ENCODE assay signal across 22 mouse cellular contexts in genomic region chr4:81351368-81351767, GRCm38 (mm10).
DNase-seq lines count a peak whose midpoint lies in the region; ATAC-seq lines count a peak whose summit lies in the region.
"Had no signal": no experiment of that assay in that cellular context is flagged by ENCODE, and none has a peak within 500 bp of the region (broad histone marks: within the 10 kb centered on the region; RNA-seq: fewer than 3 reads in every experiment).

No protein-coding gene starts in this region.

- peak; percentile 69 for ATAC-seq in forebrain, embryonic 12.5 days (ENCODE audit: low FRiP score)
- peak; percentile 73 for ATAC-seq in hindbrain, embryonic 12.5 days (ENCODE audit: low FRiP score)
- no peak for ATAC-seq in hindbrain, embryonic 14.5 days (ENCODE audit: low FRiP score)
- ATAC-seq in midbrain, embryonic 13.5 days: peak; percentile 87
- no peak for ATAC-seq in midbrain, embryonic 16.5 days
- peak; percentile 84 for ATAC-seq in forebrain, embryonic 16.5 days
- ATAC-seq: CD4-positive, CD25-positive, alpha-beta regulatory T cell, adult 4 months; intestine, embryonic 15.5 days had no signal

- H3K4me3 ChIP-seq in forebrain, embryonic 12.5 days (replicated peaks): no peak overlapping the region
- H3K4me3 ChIP-seq in forebrain, embryonic 10.5 days: no peak overlapping the region
- no peak overlapping the region for H3K4me3 ChIP-seq in hindbrain, embryonic 12.5 days
- no peak overlapping the region for H3K4me3 ChIP-seq in hindbrain, embryonic 14.5 days (replicated peaks; ENCODE audit: low read length)
- no peak overlapping the region for H3K4me3 ChIP-seq in midbrain, embryonic 13.5 days (replicated peaks)
- no peak overlapping the region for H3K4me3 ChIP-seq in midbrain, embryonic 16.5 days (ENCODE audit: low read depth, low read length)
- no peak overlapping the region for H3K4me3 ChIP-seq in forebrain, embryonic 16.5 days (replicated peaks; ENCODE audit: low read length)
- H3K4me3 ChIP-seq: embryonic facial prominence, embryonic 12.5 days; heart, embryonic 10.5 days; intestine, embryonic 15.5 days had no signal

- no peaks in the 10 kb centered on the region for H3K9me3 ChIP-seq in forebrain, embryonic 12.5 days
- no peaks in the 10 kb centered on the region for H3K9me3 ChIP-seq in forebrain, embryonic 10.5 days
- no peaks in the 10 kb centered on the region for H3K9me3 ChIP-seq in hindbrain, embryonic 12.5 days (replicated peaks)
- no peaks in the 10 kb centered on the region for H3K9me3 ChIP-seq in hindbrain, embryonic 14.5 days (ENCODE audit: control insufficient read depth, low read length)
- H3K9me3 ChIP-seq in midbrain, embryonic 13.5 days: no peaks in the 10 kb centered on the region
- no peaks in the 10 kb centered on the region for H3K9me3 ChIP-seq in midbrain, embryonic 16.5 days (replicated peaks; ENCODE audit: control insufficient read depth, low read length, poor library complexity, severe bottlenecking)
- H3K9me3 ChIP-seq in forebrain, embryonic 16.5 days (ENCODE audit: control insufficient read depth, low read length): no peaks in the 10 kb centered on the region
- H3K9me3 ChIP-seq: embryonic facial prominence, embryonic 12.5 days; heart, embryonic 10.5 days; intestine, embryonic 15.5 days had no signal

- H3K27ac ChIP-seq in forebrain, embryonic 12.5 days: no peak overlapping the region
- H3K27ac ChIP-seq in forebrain, embryonic 10.5 days: no peak overlapping the region
- no peak overlapping the region for H3K27ac ChIP-seq in hindbrain, embryonic 12.5 days
- H3K27ac ChIP-seq in hindbrain, embryonic 14.5 days: no peak overlapping the region
- H3K27ac ChIP-seq in midbrain, embryonic 13.5 days: no peak overlapping the region
- no peak overlapping the region for H3K27ac ChIP-seq in midbrain, embryonic 16.5 days (ENCODE audit: low read length)
- H3K27ac ChIP-seq in forebrain, embryonic 16.5 days (ENCODE audit: low read length): no peak overlapping the region
- H3K27ac ChIP-seq: embryonic facial prominence, embryonic 12.5 days; heart, embryonic 10.5 days had no signal

- no peaks in the 10 kb centered on the region for H3K27me3 ChIP-seq in forebrain, embryonic 12.5 days
- no peaks in the 10 kb centered on the region for H3K27me3 ChIP-seq in forebrain, embryonic 10.5 days (ENCODE audit: poor library complexity, severe bottlenecking)
- no peaks in the 10 kb centered on the region for H3K27me3 ChIP-seq in hindbrain, embryonic 12.5 days
- H3K27me3 ChIP-seq in hindbrain, embryonic 14.5 days (ENCODE audit: control insufficient read depth, insufficient read depth, low read length): no peaks in the 10 kb centered on the region
- H3K27me3 ChIP-seq in midbrain, embryonic 13.5 days: no peaks in the 10 kb centered on the region
- no peaks in the 10 kb centered on the region for H3K27me3 ChIP-seq in midbrain, embryonic 16.5 days (ENCODE audit: control insufficient read depth, insufficient read depth, low read depth, low read length)
- H3K27me3 ChIP-seq in forebrain, embryonic 16.5 days (replicated peaks; ENCODE audit: control insufficient read depth, insufficient read depth, low read length): no peaks in the 10 kb centered on the region
- H3K27me3 ChIP-seq: embryonic facial prominence, embryonic 12.5 days; intestine, embryonic 15.5 days had no signal

- no peak overlapping the region for H3K4me2 ChIP-seq in forebrain, embryonic 12.5 days
- H3K4me2 ChIP-seq in hindbrain, embryonic 12.5 days (replicated peaks): no peak overlapping the region
- H3K4me2 ChIP-seq in hindbrain, embryonic 14.5 days (replicated peaks): no peak overlapping the region
- H3K4me2 ChIP-seq in midbrain, embryonic 13.5 days (replicated peaks): no peak overlapping the region
- no peak overlapping the region for H3K4me2 ChIP-seq in midbrain, embryonic 16.5 days (ENCODE audit: low read length)
- H3K4me2 ChIP-seq in forebrain, embryonic 16.5 days (ENCODE audit: low read length): no peak overlapping the region
- H3K4me2 ChIP-seq: embryonic facial prominence, embryonic 12.5 days; intestine, embryonic 15.5 days had no signal

- WGBS in forebrain, embryonic 12.5 days: 41% methylated on average over 3 of the region's 3 CpGs
- WGBS in forebrain, embryonic 10.5 days: 86% methylated on average over 3 of the region's 3 CpGs
- 61% methylated on average over 3 of the region's 3 CpGs for WGBS in hindbrain, embryonic 12.5 days
- 48% methylated on average over 3 of the region's 3 CpGs for WGBS in hindbrain, embryonic 14.5 days
- 40% methylated on average over 3 of the region's 3 CpGs for WGBS in midbrain, embryonic 13.5 days
- WGBS in midbrain, embryonic 16.5 days: 33% methylated on average over 3 of the region's 3 CpGs
- WGBS in forebrain, embryonic 16.5 days: 56% methylated on average over 3 of the region's 3 CpGs

- no peak overlapping the region for H3K9ac ChIP-seq in forebrain, embryonic 12.5 days
- no peak overlapping the region for H3K9ac ChIP-seq in hindbrain, embryonic 12.5 days
- H3K9ac ChIP-seq in hindbrain, embryonic 14.5 days: no peak overlapping the region
- H3K9ac ChIP-seq in midbrain, embryonic 13.5 days (replicated peaks): no peak overlapping the region
- no peak overlapping the region for H3K9ac ChIP-seq in midbrain, embryonic 16.5 days (ENCODE audit: low read depth, low read length)
- H3K9ac ChIP-seq in forebrain, embryonic 16.5 days (replicated peaks; ENCODE audit: low read depth, low read length): no peak overlapping the region
- H3K9ac ChIP-seq: embryonic facial prominence, embryonic 12.5 days; intestine, embryonic 15.5 days had no signal

- H3K4me1 ChIP-seq in forebrain, embryonic 12.5 days: no peaks in the 10 kb centered on the region
- H3K4me1 ChIP-seq in forebrain, embryonic 10.5 days: no peaks in the 10 kb centered on the region
- H3K4me1 ChIP-seq in hindbrain, embryonic 12.5 days: no peaks in the 10 kb centered on the region
- no peaks in the 10 kb centered on the region for H3K4me1 ChIP-seq in hindbrain, embryonic 14.5 days (replicated peaks; ENCODE audit: control insufficient read depth, insufficient read depth, low read length)
- peaks cover 4% of the 10 kb centered on the region; the same call in 1 of the 2 replicates for H3K4me1 ChIP-seq in midbrain, embryonic 13.5 days (replicated peaks)
- 0 out of 2 replicates have a peak, but pooled peaks cover 2% of the 10 kb centered on the region for H3K4me1 ChIP-seq in midbrain, embryonic 16.5 days (ENCODE audit: control insufficient read depth, insufficient read depth, low read length)
- H3K4me1 ChIP-seq in forebrain, embryonic 16.5 days (replicated peaks; ENCODE audit: control insufficient read depth, insufficient read depth, low read length): no peaks in the 10 kb centered on the region
- H3K4me1 ChIP-seq: embryonic facial prominence, embryonic 12.5 days; heart, embryonic 10.5 days; intestine, embryonic 15.5 days had no signal

- DNase-seq in forebrain, embryonic 10.5 days (ENCODE audit: extremely low spot score, low spot score): no peak
- no peak for DNase-seq in hindbrain, embryonic 14.5 days (ENCODE audit: low spot score)
- no peak for DNase-seq in cerebellum, adult 9-11 months
- DNase-seq: adrenal gland, adult 8-10 months; adrenal gland, postnatal 36 days; B cell, adult 2 months; cerebellum, adult 11 months; cerebellum, adult 8-10 months; cerebellum, postnatal 25 days; heart, adult 18-20 months; heart, postnatal 10 days; heart, postnatal 4 days had no signal

- peaks cover 33% of the 10 kb centered on the region for H3K36me3 ChIP-seq in forebrain, embryonic 12.5 days (replicated peaks)
- peaks cover 49% of the 10 kb centered on the region for H3K36me3 ChIP-seq in forebrain, embryonic 10.5 days (replicated peaks)
- H3K36me3 ChIP-seq in hindbrain, embryonic 12.5 days: peaks cover 17% of the 10 kb centered on the region
- H3K36me3 ChIP-seq in hindbrain, embryonic 14.5 days (replicated peaks; ENCODE audit: control insufficient read depth, insufficient read depth): peaks cover 8% of the 10 kb centered on the region; the same call in 1 of the 2 replicates
- peaks cover 21% of the 10 kb centered on the region for H3K36me3 ChIP-seq in midbrain, embryonic 13.5 days
- H3K36me3 ChIP-seq in midbrain, embryonic 16.5 days (ENCODE audit: control insufficient read depth, insufficient read depth, low read length): peaks cover 6% of the 10 kb centered on the region; the same call in 1 of the 2 replicates
- no peaks in the 10 kb centered on the region; the same call in 1 of the 2 replicates for H3K36me3 ChIP-seq in forebrain, embryonic 16.5 days (ENCODE audit: control insufficient read depth, insufficient read depth)
- H3K36me3 ChIP-seq: G1E had no signal

Comparison
In these comparisons a context has a peak if more than half of its experiments do, and no peak if none do; other contexts are left out.
1. ATAC-seq: peak in forebrain, embryonic 12.5 days (single experiment), hindbrain, embryonic 12.5 days (single experiment), midbrain, embryonic 13.5 days (single experiment) and forebrain, embryonic 16.5 days (single experiment); none in hindbrain, embryonic 14.5 days (single experiment) and midbrain, embryonic 16.5 days (single experiment).